Mouse (Mus musculus): ENCODE results near the gene Xpnpep3. TPM values are rescaled to one million over a fixed set of nuclear protein-coding genes. Genes with fewer than 3 reads are reported as not detected.
A peak's percentile ranks its signal among the peaks of the same experiment; 100 is the strongest.

Xpnpep3 gene
- polyA plus RNA-seq (2015; fragmentation: Nextera tagmentation; extraction: Ambion mirVana) = 6.2 and 7.7 TPM in 2 replicates

DNA sequence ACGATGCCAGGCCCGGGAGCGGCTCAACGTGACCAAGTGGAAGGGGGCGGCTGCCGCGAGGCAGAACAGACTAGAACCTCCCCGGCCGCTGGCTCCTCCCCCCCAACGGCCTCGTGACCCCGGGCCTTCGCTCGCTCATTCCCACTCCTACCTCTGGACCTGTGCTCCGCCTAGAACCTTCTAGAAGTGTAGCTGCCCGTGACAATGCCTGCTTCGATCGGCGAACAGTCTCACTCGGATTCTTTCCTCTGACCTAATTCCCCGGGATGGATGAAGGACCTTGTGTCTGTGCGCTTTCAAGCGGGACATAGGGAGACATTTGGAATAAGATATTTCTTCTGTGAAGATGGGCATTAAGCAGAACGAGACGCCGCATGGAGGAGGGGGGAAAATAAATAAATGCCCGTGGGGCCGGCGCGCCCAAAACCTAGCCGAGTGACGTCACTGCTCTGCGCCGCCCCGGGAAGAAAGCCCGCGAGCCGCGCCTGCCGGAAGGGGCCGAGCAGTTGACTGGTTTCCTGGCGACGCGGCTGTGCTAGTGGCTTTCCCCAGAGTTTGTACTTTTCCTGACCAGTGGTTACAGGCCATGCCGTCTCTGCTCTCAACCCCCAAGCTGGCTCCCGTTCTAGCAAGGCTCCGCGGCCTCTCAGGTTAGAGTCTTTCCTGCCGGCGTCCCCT is at the start of gene Xpnpep3, which contains the start of gene St13:
Gene Xpnpep3, plus strand, starts transcription at position 501 of the 678 bp plus-strand sequence.
Gene St13, minus strand, starts transcription at position 440 of the 678 bp plus-strand sequence.
- Histone ChIP-seq H3K4me1 (replicated peaks) (peaks cover 50% of the 10 kb centered on the region), H3K36me3 (no peaks in the 10 kb centered on the region), H3K4me3 (replicated peaks) (peak within 1 kb of the TSS; percentile 97), H3K9ac (peak within 1 kb of the TSS; percentile 96), H3K9me3 (replicated peaks) (no peaks in the 10 kb centered on the region), H3K4me2 (peak within 1 kb of the TSS; percentile 98), H3K27me3 (no peaks in the 10 kb centered on the region), H3K27ac (peak within 1 kb of the TSS; percentile 89)
- ATAC-seq (ENCODE audit: low read depth) (peak; percentile 99), DNase-seq (peak; percentile 94)
- under 1% methylated on average over 50 of the region's 50 CpGs for WGBS (ENCODE audit: insufficient replicate concordance)

DNA sequence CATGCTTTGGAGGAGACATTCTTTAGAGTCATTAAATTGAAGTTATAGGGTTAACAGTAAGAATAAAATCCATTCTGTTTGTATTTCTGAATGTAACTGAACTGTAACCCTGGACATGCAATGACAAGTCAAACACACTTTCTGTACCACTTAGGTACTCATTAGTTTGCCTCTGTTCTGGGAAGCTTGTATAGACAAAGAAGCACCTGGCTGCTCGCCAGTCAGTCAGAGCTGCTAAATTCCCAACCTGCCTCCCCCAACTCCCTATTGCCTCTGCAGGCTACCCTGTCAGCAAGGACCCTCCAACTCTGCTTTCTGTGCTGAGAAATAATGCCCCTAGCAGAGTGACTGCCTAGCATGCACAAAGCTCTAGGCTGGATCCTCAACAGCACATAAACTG is 49.5 kb upstream of the Xpnpep3 start:
- 69% methylated on average over 1 of the region's 1 CpGs for WGBS (ENCODE audit: insufficient replicate concordance)

DNA sequence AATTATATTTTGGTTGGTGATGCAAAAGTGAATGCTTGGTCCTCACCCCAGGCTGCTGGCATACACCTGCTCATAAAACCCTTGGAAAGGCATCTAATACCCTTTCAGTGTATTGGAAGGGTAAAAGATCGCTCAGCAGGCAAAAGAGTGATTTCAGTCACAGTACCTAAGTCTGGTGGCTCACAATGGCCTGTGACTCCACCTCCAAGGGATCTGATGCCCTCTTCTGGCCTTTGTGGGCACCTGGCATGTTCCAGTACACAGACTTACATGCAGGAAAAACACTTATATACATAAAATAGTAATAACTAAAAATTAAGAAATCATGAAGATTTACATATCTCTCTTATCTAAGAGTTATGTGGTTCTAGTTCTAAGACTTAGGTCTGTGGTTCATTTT is 47.3 kb upstream of the Xpnpep3 start:
- Histone ChIP-seq H3K4me2 (no peak overlapping the region), H3K4me3 (replicated peaks) (no peak overlapping the region), H3K27me3 (no peaks in the 10 kb centered on the region), H3K27ac (no peak overlapping the region), H3K4me1 (replicated peaks) (peaks cover 21% of the 10 kb centered on the region), H3K9me3 (replicated peaks) (no peaks in the 10 kb centered on the region), H3K9ac (no peak overlapping the region), H3K36me3 (no peaks in the 10 kb centered on the region; the same call in 1 of the 2 replicates)
- DNase-seq (no peak), ATAC-seq (ENCODE audit: low read depth) (no peak)
- WGBS (ENCODE audit: insufficient replicate concordance) = 55% methylated on average over 1 of the region's 1 CpGs

More for the DNA sequence above, 49.5 kb upstream of the Xpnpep3 start:
- Histone ChIP-seq H3K27me3 (no peaks in the 10 kb centered on the region), H3K9ac (no peak overlapping the region), H3K4me2 (no peak overlapping the region), H3K9me3 (replicated peaks) (no peaks in the 10 kb centered on the region), H3K27ac (no peak overlapping the region), H3K4me3 (replicated peaks) (no peak overlapping the region), H3K4me1 (replicated peaks) (peaks cover 26% of the 10 kb centered on the region), H3K36me3 (no peaks in the 10 kb centered on the region; the same call in 1 of the 2 replicates)
- ATAC-seq (ENCODE audit: low read depth) (no peak), DNase-seq (no peak)

DNA sequence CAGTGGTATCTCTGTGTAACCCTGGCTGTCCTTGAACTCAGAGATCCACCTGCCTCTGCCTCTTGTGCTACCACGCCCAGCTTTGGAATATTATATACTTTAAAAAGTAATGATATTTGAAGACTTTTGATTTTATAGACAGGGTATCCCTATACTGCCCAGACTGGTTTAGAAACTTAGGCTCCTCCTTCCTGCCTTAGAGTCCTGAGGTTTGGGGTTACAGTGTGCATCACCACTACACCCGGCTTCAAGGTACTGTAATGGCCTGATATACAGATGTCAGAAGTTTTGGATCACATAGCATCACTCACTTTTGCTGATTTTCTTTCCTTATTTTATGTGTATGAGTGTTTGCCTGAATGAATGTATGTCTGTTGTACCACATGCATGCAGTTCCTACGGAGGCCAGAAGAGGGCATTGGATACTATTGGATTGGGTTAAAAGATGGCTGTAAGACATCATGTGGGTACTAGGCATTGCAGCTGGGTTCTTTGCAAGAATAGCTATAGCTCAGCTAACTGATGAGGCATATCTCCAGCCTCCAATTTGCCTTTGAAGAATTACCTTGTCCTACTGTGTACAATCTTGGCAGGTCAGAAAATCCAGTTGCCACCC is 44.7 kb upstream of the Xpnpep3 start:
- Histone ChIP-seq H3K27ac (no peak overlapping the region), H3K4me2 (no peak overlapping the region), H3K4me1 (replicated peaks) (peaks cover 33% of the 10 kb centered on the region), H3K9ac (no peak overlapping the region), H3K36me3 (no peaks in the 10 kb centered on the region), H3K27me3 (no peaks in the 10 kb centered on the region), H3K4me3 (replicated peaks) (no peak overlapping the region), H3K9me3 (replicated peaks) (no peaks in the 10 kb centered on the region)
- peak; percentile 51 for DNase-seq
- ATAC-seq (ENCODE audit: low read depth) = no peak
- WGBS (ENCODE audit: insufficient replicate concordance) = 40% methylated on average over 3 of the region's 3 CpGs

DNA sequence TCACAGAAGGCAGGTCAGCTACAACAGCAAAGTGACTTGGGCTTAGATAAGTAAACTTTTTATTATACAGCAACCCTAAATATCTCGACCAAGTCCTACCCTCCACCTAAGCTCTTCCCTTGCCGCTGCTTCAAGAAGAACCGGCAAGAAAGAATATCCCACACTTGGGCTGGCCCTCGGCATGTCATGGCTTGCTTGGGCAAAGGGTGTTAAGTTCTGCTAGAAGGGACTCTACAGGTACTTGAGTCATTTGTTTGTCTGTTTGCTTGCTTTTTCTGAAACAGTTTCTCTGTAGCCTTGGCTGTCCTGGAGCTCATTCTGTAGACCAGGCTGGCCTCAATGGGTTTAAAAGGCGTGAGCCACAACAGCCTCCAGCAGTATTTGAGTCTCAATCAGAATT is 43.0 kb upstream of the Xpnpep3 start:
- H3K27ac ChIP-seq = no peak overlapping the region
- no peaks in the 10 kb centered on the region for H3K9me3 ChIP-seq (replicated peaks)
- DNase-seq (no peak), ATAC-seq (ENCODE audit: low read depth) (no peak)
- H3K4me3 ChIP-seq (replicated peaks) = no peak overlapping the region
- WGBS (ENCODE audit: insufficient replicate concordance) = 65% methylated on average over 5 of the region's 5 CpGs
- H3K27me3 ChIP-seq = no peaks in the 10 kb centered on the region
- no peak overlapping the region for H3K4me2 ChIP-seq
- H3K9ac ChIP-seq = no peak overlapping the region
- H3K36me3 ChIP-seq = no peaks in the 10 kb centered on the region
- H3K4me1 ChIP-seq (replicated peaks) = peaks cover 42% of the 10 kb centered on the region

DNA sequence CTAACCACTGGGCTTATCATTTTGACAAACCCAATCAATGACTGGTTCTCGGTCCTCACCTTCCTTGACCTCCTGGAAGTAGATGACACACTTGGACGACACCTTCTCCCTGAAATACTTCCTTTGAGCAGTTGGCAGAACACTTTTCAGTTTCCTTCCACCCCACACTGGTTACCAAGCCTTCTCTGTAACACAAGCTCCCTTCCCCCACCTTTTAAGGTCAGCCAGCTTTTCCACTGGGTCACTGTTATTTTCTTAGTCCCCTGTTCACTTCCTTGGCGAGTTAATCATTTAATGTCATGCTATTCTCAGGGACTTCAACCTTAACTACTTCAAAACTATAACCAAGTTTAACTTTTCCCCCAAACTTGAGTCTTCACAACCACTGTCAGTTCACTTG is 41.0 kb upstream of the Xpnpep3 start:
- Histone ChIP-seq H3K4me2 (peak overlapping the region; percentile 86), H3K9me3 (replicated peaks) (no peaks in the 10 kb centered on the region), H3K27me3 (no peaks in the 10 kb centered on the region), H3K36me3 (no peaks in the 10 kb centered on the region), H3K27ac (0 out of 2 replicates have a peak overlapping the region, but pooled peaks have one; percentile 7), H3K4me3 (replicated peaks) (peak overlapping the region; percentile 79; the same call in 1 of the 2 replicates), H3K4me1 (replicated peaks) (peaks cover 57% of the 10 kb centered on the region), H3K9ac (peak overlapping the region; percentile 18; the same call in 1 of the 2 replicates)
- DNase-seq (no peak), ATAC-seq (ENCODE audit: low read depth) (no peak)
- 58% methylated on average over 3 of the region's 3 CpGs for WGBS (ENCODE audit: insufficient replicate concordance)

DNA sequence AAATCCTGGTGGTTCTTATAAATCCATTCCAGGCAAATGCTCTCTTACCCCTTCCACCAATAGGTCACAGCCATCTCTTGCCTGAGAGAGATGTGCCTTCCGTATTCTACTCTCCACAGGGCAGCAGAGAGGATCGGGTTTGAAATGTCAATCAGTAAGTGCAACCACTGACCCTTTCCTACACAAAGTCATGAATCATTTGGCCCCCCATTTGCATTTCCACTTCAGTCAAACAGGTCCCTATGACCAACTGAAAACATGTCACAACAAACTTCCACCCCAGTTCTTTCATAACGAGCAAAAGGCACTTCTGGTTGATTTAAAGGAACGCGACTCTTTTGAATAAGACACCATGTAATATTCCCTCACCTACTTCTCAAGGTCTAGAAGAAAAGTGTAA is 40.5 kb upstream of the Xpnpep3 start:
- H3K4me3 ChIP-seq (replicated peaks) = peak overlapping the region; percentile 79
- H3K9ac ChIP-seq = peak overlapping the region; percentile 86; the same call in 1 of the 2 replicates

DNA sequence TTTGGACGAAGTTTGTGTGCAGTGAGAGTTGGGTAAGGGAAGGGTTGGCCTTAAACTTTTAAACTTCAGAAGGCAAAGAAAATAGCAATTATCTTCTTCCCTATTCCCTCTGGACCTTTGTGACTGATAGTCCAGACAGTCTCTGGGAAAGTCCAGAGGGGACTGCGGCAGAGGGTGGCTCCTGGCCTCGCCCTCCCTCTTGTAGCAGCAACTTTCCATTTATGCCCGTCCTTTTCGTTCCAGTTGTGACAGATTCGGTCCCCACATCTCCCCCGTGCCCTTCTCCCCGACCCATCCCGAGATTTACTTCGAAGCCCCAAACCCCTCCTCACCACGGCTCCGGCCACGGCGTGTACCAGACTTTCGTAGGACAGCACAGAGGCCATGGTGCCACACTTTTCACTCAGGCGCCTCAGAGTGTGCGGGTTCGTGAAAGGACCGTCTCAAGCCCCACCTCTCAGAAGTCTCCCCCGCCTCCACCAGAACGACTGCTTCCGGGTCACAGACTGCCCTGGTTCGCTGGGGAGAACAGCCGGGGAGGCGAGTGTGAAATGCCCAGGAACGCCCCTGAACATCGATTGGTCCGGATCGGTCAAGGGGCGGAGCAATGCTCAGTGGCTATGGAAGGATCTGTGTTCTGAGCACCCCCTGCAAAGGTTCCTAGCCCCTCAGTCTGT is 39.5 kb upstream of the Xpnpep3 start, which contains the start of gene Slc25a17:
Gene Slc25a17, minus strand, starts transcription at position 468 of the 677 bp plus-strand sequence.
- WGBS (ENCODE audit: insufficient replicate concordance) = under 1% methylated on average over 30 of the region's 30 CpGs
- Histone ChIP-seq H3K27me3 (no peaks in the 10 kb centered on the region), H3K9me3 (replicated peaks) (no peaks in the 10 kb centered on the region), H3K4me2 (peak within 1 kb of the TSS; percentile 86), H3K27ac (peak within 1 kb of the TSS; percentile 88), H3K4me1 (replicated peaks) (peaks cover 57% of the 10 kb centered on the region), H3K36me3 (peaks cover 9% of the 10 kb centered on the region; the same call in 1 of the 2 replicates), H3K9ac (peak within 1 kb of the TSS; percentile 86), H3K4me3 (replicated peaks) (peak within 1 kb of the TSS; percentile 79)
- ATAC-seq (ENCODE audit: low read depth) (peak; percentile 98), DNase-seq (peak; percentile 93)

More for the DNA sequence above, 40.5 kb upstream of the Xpnpep3 start:
- DNase-seq = no peak
- Histone ChIP-seq H3K9me3 (replicated peaks) (no peaks in the 10 kb centered on the region), H3K36me3 (peaks cover 2% of the 10 kb centered on the region; the same call in 1 of the 2 replicates), H3K4me1 (replicated peaks) (peaks cover 57% of the 10 kb centered on the region), H3K4me2 (peak overlapping the region; percentile 86), H3K27me3 (no peaks in the 10 kb centered on the region), H3K27ac (peak overlapping the region; percentile 7; the same call in 1 of the 2 replicates)
- no peak for ATAC-seq (ENCODE audit: low read depth)
- 78% methylated on average over 5 of the region's 5 CpGs for WGBS (ENCODE audit: insufficient replicate concordance)

DNA sequence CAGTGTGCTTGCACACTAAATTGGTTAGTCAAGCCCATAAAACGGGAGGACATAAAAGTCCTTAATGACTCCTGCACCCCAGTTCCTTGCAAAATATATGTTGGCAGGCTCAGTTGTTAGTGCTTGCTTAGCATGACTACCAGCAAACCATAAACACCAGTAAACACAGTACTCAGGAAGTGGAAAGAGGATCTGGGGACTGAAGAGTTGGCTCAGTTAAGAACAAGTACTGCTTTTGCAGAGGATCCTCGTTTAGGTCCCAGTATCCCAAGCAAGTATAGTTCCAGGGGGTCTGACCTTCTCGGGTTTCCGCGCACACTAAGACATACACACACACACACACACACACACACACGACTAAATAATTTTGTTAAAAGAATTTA is 38.9 kb upstream of the Xpnpep3 start:
- no peak for DNase-seq
- 28% methylated on average over 6 of the region's 6 CpGs for WGBS (ENCODE audit: insufficient replicate concordance)
- H3K9ac ChIP-seq = peak overlapping the region; percentile 46
- peaks cover 13% of the 10 kb centered on the region; the same call in 1 of the 2 replicates for H3K36me3 ChIP-seq
- no peaks in the 10 kb centered on the region for H3K9me3 ChIP-seq (replicated peaks)
- H3K27me3 ChIP-seq = no peaks in the 10 kb centered on the region
- ATAC-seq (ENCODE audit: low read depth) = peak; percentile 46
- H3K4me1 ChIP-seq (replicated peaks) = peaks cover 60% of the 10 kb centered on the region
- H3K4me3 ChIP-seq (replicated peaks) = peak overlapping the region; percentile 79
- peak overlapping the region; percentile 86 for H3K4me2 ChIP-seq
- H3K27ac ChIP-seq = peak overlapping the region; percentile 81

DNA sequence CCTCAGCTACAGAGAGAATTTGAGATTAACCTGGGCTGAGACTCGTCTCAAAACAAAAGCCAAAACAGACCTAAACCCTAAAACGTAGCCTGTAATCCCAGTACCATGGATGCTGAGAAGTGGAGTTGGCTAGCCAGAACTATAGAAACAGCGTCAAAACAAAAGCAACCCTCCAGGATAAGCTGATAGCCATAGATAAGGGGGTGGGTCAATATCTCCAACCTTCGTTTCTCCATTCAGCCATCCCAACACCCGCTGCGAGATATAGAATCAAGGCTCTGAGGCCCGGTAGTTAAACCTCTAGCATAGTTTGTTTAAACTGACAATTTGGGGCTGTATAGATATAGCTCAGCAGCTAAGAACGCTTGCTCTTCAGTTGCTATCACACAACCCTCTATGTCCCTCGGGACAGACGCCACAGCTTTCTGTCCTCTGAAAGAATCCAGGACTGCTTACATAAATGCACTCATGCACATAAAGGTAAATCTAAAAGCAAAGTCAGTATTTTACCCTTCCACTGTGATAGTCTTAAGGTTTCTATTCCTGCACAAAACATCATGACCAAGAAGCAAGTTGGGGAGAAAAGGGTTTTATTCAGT is 38.4 kb upstream of the Xpnpep3 start:
- H3K27ac ChIP-seq = peak overlapping the region; percentile 81
- H3K9ac ChIP-seq = peak overlapping the region; percentile 46
- H3K4me2 ChIP-seq = peak overlapping the region; percentile 86
- H3K4me3 ChIP-seq (replicated peaks) = peak overlapping the region; percentile 79
- no peaks in the 10 kb centered on the region for H3K9me3 ChIP-seq (replicated peaks)
- whole genome bisulfite sequencing (ENCODE audit: insufficient replicate concordance) = 10% methylated on average over 10 of the region's 10 CpGs
- ATAC-seq (ENCODE audit: low read depth) (peak; percentile 14; the same call in 1 of the 2 replicates), DNase-seq (peak; percentile 34)
- H3K36me3 ChIP-seq = peaks cover 18% of the 10 kb centered on the region
- H3K4me1 ChIP-seq (replicated peaks) = peaks cover 60% of the 10 kb centered on the region
- H3K27me3 ChIP-seq = no peaks in the 10 kb centered on the region

All from liver, embryonic 13.5 days (tissue).